Mouse (Mus musculus) MEL (cell line): ENCODE measurements at regions not wholly inside any gene's neighbourhood (a gene's known extent, or its start where the extent isn't known, plus 50 kb on each side); places are given as distances from the start of the nearest gene placed in this dataset.
"Not testable (repeated sequence)": the region's sequence is repeated elsewhere in the genome, so short reads cannot be mapped to it uniquely, and the experiment has no call there.

Source experiments
- CTCF ChIP-seq, 3 experiments: IDR thresholded peaks in 2 of 3; conservative IDR thresholded peaks in 1 of 3; 2 replicates each; pipeline ENCODE4 v1.5.1; 2011 to 2012; ENCODE audit warnings: low read length in 3 of 3, low read depth in 2 of 3, mild to moderate bottlenecking in 2 of 3, improper control_type of control experiment in 1 of 3, inconsistent platforms in 1 of 3, mixed read lengths in 1 of 3, moderate library complexity in 1 of 3; ENCODE audit not compliant: control insufficient read depth in 1 of 3, insufficient read depth in 1 of 3, poor library complexity in 1 of 3, severe bottlenecking in 1 of 3
- EP300 ChIP-seq, 2 experiments: IDR thresholded peaks; 2 replicates each; pipeline ENCODE4 v1.6.1; 2011; ENCODE audit warnings: improper control_type of control experiment in 2 of 2, low read length in 2 of 2, low read depth in 1 of 2, mild to moderate bottlenecking in 1 of 2
- NELFE ChIP-seq: IDR thresholded peaks from 2 replicates; pipeline ENCODE4 v1.6.1; 2011; ENCODE audit warnings: low read depth, low read length, improper control_type of control experiment
- POLR2A ChIP-seq, 2 experiments: IDR thresholded peaks; 2 replicates each; pipeline ENCODE4 v1.6.1; 2011 to 2012; ENCODE audit warnings: low read length in 2 of 2, mild to moderate bottlenecking in 2 of 2, control low read depth in 1 of 2, improper control_type of control experiment in 1 of 2, low read depth in 1 of 2, moderate library complexity in 1 of 2; ENCODE audit not compliant: control insufficient read depth in 1 of 2, insufficient read depth in 1 of 2, poor library complexity in 1 of 2
- POLR2AphosphoS5 ChIP-seq: IDR thresholded peaks from 2 replicates; pipeline ENCODE4 v1.6.1; 2012; ENCODE audit warnings: low read depth, borderline replicate concordance, mild to moderate bottlenecking, inconsistent platforms, low read length, moderate library complexity, mixed read lengths
- TAL1 ChIP-seq: IDR thresholded peaks from 2 replicates; pipeline ENCODE4 v1.6.1; 2012; ENCODE audit warnings: mild to moderate bottlenecking, inconsistent platforms, low read length, moderate library complexity, mixed read lengths
- TCF12 ChIP-seq: IDR thresholded peaks from 2 replicates; pipeline ENCODE4 v1.6.1; 2014; ENCODE audit warnings: low read depth, mild to moderate bottlenecking, inconsistent platforms, low read length, improper control_type of control experiment, moderate library complexity
- UBTF ChIP-seq: IDR thresholded peaks from 2 replicates; pipeline ENCODE4 v1.6.1; 2012; ENCODE audit warnings: low read depth, mild to moderate bottlenecking, inconsistent platforms, low read length, improper control_type of control experiment, moderate library complexity, borderline replicate concordance; ENCODE audit not compliant: insufficient read depth
- ZNF384 ChIP-seq: IDR thresholded peaks from 2 replicates; pipeline ENCODE4 v1.6.1; 2012; ENCODE audit warnings: low read depth, mild to moderate bottlenecking, inconsistent platforms, low read length, improper control_type of control experiment

GRCm38 (mm10) chrY:4150681-4151080 is 379.2 kb downstream of the Gm3376 start:
- not testable (repeated sequence) for TF ChIP-seq EP300 (IDR thresholded peaks at IDR 0.05; ENCODE audit: low read depth in 1 of 2, low read length in 2 of 2); UBTF; TCF12; POLR2A (IDR thresholded peaks at IDR 0.05; ENCODE audit: control insufficient read depth in 1 of 2, insufficient read depth in 1 of 2, low read depth in 1 of 2, low read length in 2 of 2, poor library complexity in 1 of 2); NELFE; TAL1; CTCF (IDR thresholded peaks at IDR 0.05 in 2 of 3, conservative IDR thresholded peaks at IDR 0.05 in 1 of 3; ENCODE audit: control insufficient read depth in 1 of 3, insufficient read depth in 1 of 3, low read depth in 2 of 3, low read length in 3 of 3, poor library complexity in 1 of 3, severe bottlenecking in 1 of 3); ZNF384; POLR2AphosphoS5
